Mouse (Mus musculus) midbrain, embryonic 16.5 days (tissue): Measurements from ENCODE around the gene Gpat2. TPM values are rescaled to one million over a fixed set of nuclear protein-coding genes. Genes with fewer than 3 reads are reported as not detected.

Experiments
- ATAC-seq: fragments of 200-750 bp; cut with Nextera tagmentation; 2 replicates; pipeline ENCODE4 v1.8.0; 2017; ENCODE audit warnings: moderate TSS enrichment
- H3K27ac ChIP-seq: fragments of 300-500 bp; sonication (generic); 2 replicates; pipeline ENCODE4 v1.5.1; 2014; ENCODE audit warnings: mild to moderate bottlenecking, low read length, mixed read lengths
- H3K27me3 ChIP-seq: fragments of 300-500 bp; sonication (generic); 2 replicates; pipeline ENCODE4 v1.6.1; 2014; ENCODE audit warnings: low read depth, low read length, mixed read lengths; ENCODE audit not compliant: control insufficient read depth, insufficient read depth
- H3K36me3 ChIP-seq: fragments of 300-500 bp; sonication (generic); 2 replicates; pipeline ENCODE4 v1.6.1; 2014; ENCODE audit warnings: mild to moderate bottlenecking, low read length, moderate library complexity, mixed read lengths; ENCODE audit not compliant: control insufficient read depth, insufficient read depth
- H3K4me1 ChIP-seq: fragments of 300-500 bp; sonication (generic); 2 replicates; pipeline ENCODE4 v1.6.1; 2014; ENCODE audit warnings: mild to moderate bottlenecking, low read length, mixed read lengths; ENCODE audit not compliant: control insufficient read depth, insufficient read depth
- H3K4me2 ChIP-seq: fragments of 300-500 bp; sonication (generic); 2 replicates; pipeline ENCODE4 v1.6.1; 2014; ENCODE audit warnings: mild to moderate bottlenecking, low read length, mixed read lengths
- H3K4me3 ChIP-seq: fragments of 300-500 bp; sonication (generic); 2 replicates; pipeline ENCODE4 v1.5.1; 2014; ENCODE audit warnings: low read depth, mild to moderate bottlenecking, low read length, moderate library complexity, mixed read lengths
- H3K9ac ChIP-seq: fragments of 300-500 bp; sonication (generic); 2 replicates; pipeline ENCODE4 v1.6.1; 2014; ENCODE audit warnings: low read depth, low read length, mixed read lengths
- H3K9me3 ChIP-seq: fragments of 300-500 bp; sonication (generic); replicated peaks from 2 replicates; pipeline ENCODE4 v1.6.1; 2014; ENCODE audit warnings: mild to moderate bottlenecking, low read length, mixed read lengths; ENCODE audit not compliant: control insufficient read depth, poor library complexity, severe bottlenecking
- WGBS: fragments of 180-500 bp; shearing (Covaris S2); extraction: QIAGEN DNeasy Blood & Tissue Kit; methylation state at CpG from one replicate; pipeline ENCODE4 v1.1.7; 2014; 5-methylcytosine and 5-hydroxymethylcytosine counted together
- polyA plus RNA-seq: library from polyadenylated mRNA; unstranded; fragments of >200 nt; fragmentation: Nextera tagmentation; extraction: Ambion mirVana; gene quantifications from 2 replicates; pipeline ENCODE4 v1.2.1, GENCODE M21; 2015

Gpat2 gene
- polyA plus RNA-seq, 1 experiment from 2014 or later = 0.23 TPM

- H3K4me3 ChIP-seq = no peak overlapping the region
- no peaks in the 10 kb centered on the region for H3K36me3 ChIP-seq
- no peak overlapping the region for H3K9ac ChIP-seq
- H3K27me3 ChIP-seq = no peaks in the 10 kb centered on the region
- ATAC-seq = no peak
- no peak overlapping the region for H3K4me2 ChIP-seq
- 73% methylated on average over 4 of the region's 4 CpGs for WGBS
- H3K27ac ChIP-seq = no peak overlapping the region
- H3K9me3 ChIP-seq = no peaks in the 10 kb centered on the region
- no peaks in the 10 kb centered on the region for H3K4me1 ChIP-seq
Observed at GRCm38 (mm10) chr2:127390846-127391245, 34.2 kb upstream of the Gpat2 start.

GRCm38 (mm10) chr2:127391323-127391722 lies 33.7 kb upstream of the Gpat2 start:
- Histone ChIP-seq H3K4me1 (no peaks in the 10 kb centered on the region), H3K27ac (no peak overlapping the region), H3K4me2 (no peak overlapping the region), H3K27me3 (no peaks in the 10 kb centered on the region), H3K36me3 (no peaks in the 10 kb centered on the region), H3K9me3 (no peaks in the 10 kb centered on the region), H3K4me3 (no peak overlapping the region), H3K9ac (no peak overlapping the region)
- no peak for ATAC-seq
- WGBS = 80% methylated on average over 3 of the region's 3 CpGs

- no peak overlapping the region for H3K9ac ChIP-seq
- 85% methylated on average over 5 of the region's 5 CpGs for WGBS
- H3K27ac ChIP-seq = no peak overlapping the region
- H3K4me3 ChIP-seq = no peak overlapping the region
- H3K9me3 ChIP-seq = no peaks in the 10 kb centered on the region
- no peaks in the 10 kb centered on the region for H3K27me3 ChIP-seq
- no peaks in the 10 kb centered on the region for H3K4me1 ChIP-seq
- no peak for ATAC-seq
- no peak overlapping the region for H3K4me2 ChIP-seq
- no peaks in the 10 kb centered on the region for H3K36me3 ChIP-seq
Observed at GRCm38 (mm10) chr2:127394606-127395161, 30.3 kb upstream of the Gpat2 start.

- 95% methylated on average over 7 of the region's 7 CpGs for WGBS
- Histone ChIP-seq H3K4me1 (no peaks in the 10 kb centered on the region), H3K9me3 (no peaks in the 10 kb centered on the region), H3K27ac (no peak overlapping the region), H3K36me3 (no peaks in the 10 kb centered on the region), H3K4me3 (no peak overlapping the region), H3K27me3 (no peaks in the 10 kb centered on the region), H3K4me2 (no peak overlapping the region), H3K9ac (no peak overlapping the region)
- no peak for ATAC-seq
Observed at GRCm38 (mm10) chr2:127398738-127399137, 26.3 kb upstream of the Gpat2 start.

GRCm38 (mm10) chr2:127411126-127411525 lies 13.9 kb upstream of the Gpat2 start:
- Histone ChIP-seq H3K27ac (no peak overlapping the region), H3K36me3 (no peaks in the 10 kb centered on the region), H3K27me3 (no peaks in the 10 kb centered on the region), H3K9me3 (no peaks in the 10 kb centered on the region), H3K4me2 (no peak overlapping the region), H3K4me1 (no peaks in the 10 kb centered on the region), H3K4me3 (no peak overlapping the region), H3K9ac (no peak overlapping the region)
- no peak for ATAC-seq
- WGBS = 88% methylated on average over 6 of the region's 6 CpGs

- H3K4me3 ChIP-seq = no peak overlapping the region
- H3K27me3 ChIP-seq = no peaks in the 10 kb centered on the region
- no peaks in the 10 kb centered on the region for H3K9me3 ChIP-seq
- H3K4me2 ChIP-seq = no peak overlapping the region
- WGBS = 75% methylated on average over 10 of the region's 10 CpGs
- H3K9ac ChIP-seq = no peak overlapping the region
- no peaks in the 10 kb centered on the region for H3K4me1 ChIP-seq
- no peak for ATAC-seq
- H3K36me3 ChIP-seq = no peaks in the 10 kb centered on the region
- no peak overlapping the region for H3K27ac ChIP-seq
Observed at GRCm38 (mm10) chr2:127415806-127416205, 9.2 kb upstream of the Gpat2 start.

- Histone ChIP-seq H3K4me1 (no peaks in the 10 kb centered on the region), H3K9ac (no peak overlapping the region), H3K27me3 (no peaks in the 10 kb centered on the region), H3K4me2 (no peak overlapping the region), H3K4me3 (no peak overlapping the region), H3K27ac (no peak overlapping the region), H3K9me3 (no peaks in the 10 kb centered on the region), H3K36me3 (no peaks in the 10 kb centered on the region)
- 72% methylated on average over 3 of the region's 3 CpGs for WGBS
- no peak for ATAC-seq
Observed at GRCm38 (mm10) chr2:127416706-127417105, 8.3 kb upstream of the Gpat2 start.

GRCm38 (mm10) chr2:127418266-127418970 lies 6.6 kb upstream of the Gpat2 start:
- Histone ChIP-seq H3K4me1 (no peaks in the 10 kb centered on the region), H3K27me3 (no peaks in the 10 kb centered on the region), H3K4me3 (no peak overlapping the region), H3K27ac (no peak overlapping the region), H3K9ac (no peak overlapping the region), H3K9me3 (no peaks in the 10 kb centered on the region), H3K4me2 (no peak overlapping the region), H3K36me3 (no peaks in the 10 kb centered on the region)
- ATAC-seq = no peak
- 78% methylated on average over 10 of the region's 10 CpGs for WGBS

- Histone ChIP-seq H3K4me2 (no peak overlapping the region), H3K4me3 (no peak overlapping the region), H3K27me3 (no peaks in the 10 kb centered on the region), H3K36me3 (no peaks in the 10 kb centered on the region), H3K9ac (no peak overlapping the region), H3K4me1 (no peaks in the 10 kb centered on the region), H3K27ac (no peak overlapping the region), H3K9me3 (no peaks in the 10 kb centered on the region)
- no peak for ATAC-seq
- 19% methylated on average over 3 of the region's 3 CpGs for WGBS
Observed at GRCm38 (mm10) chr2:127430238-127430637, 5.2 kb downstream of the Gpat2 start.
